Mouse (Mus musculus) G1E (cell line): ENCODE data around the gene Nt5e.
"Not testable (repeated sequence)": the region's sequence is repeated elsewhere in the genome, so short reads cannot be mapped to it uniquely, and the experiment has no call there.

ENCODE experiments used
- CTCF ChIP-seq: IDR thresholded peaks from 2 replicates; pipeline ENCODE4 v1.5.1; 2012; ENCODE audit warnings: low read depth, low read length, inconsistent platforms, mixed read lengths
- GATA2 ChIP-seq: IDR thresholded peaks from 2 replicates; pipeline ENCODE4 v1.6.1; 2012; ENCODE audit warnings: low read depth, low read length, inconsistent platforms, borderline replicate concordance
- TAL1 ChIP-seq: conservative IDR thresholded peaks from 2 replicates; pipeline ENCODE4 v1.6.1; 2012; ENCODE audit warnings: low read depth, low read length, inconsistent platforms, mixed read lengths

DNA sequence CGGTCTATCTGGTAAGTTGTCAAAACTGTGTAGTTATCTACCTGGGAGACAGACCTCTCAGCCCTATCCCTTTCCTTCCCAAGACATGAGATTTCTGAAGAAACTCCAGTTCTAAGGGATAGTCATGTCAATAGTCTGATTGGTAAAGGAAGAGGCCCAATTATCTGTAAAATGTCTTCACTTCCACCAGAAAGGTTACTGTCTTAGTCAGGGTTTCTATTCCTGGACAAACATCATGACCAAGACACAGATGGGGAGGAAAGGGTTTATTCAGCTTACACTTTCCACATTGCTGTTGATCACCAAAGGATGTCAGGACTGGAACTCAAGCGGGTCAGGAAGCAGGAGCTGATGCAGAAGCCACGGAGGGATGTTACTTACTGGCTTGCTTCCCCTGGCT, 29.8 kb upstream of the Nt5e start:
- TF ChIP-seq TAL1, CTCF, GATA2: not testable (repeated sequence)
